Comparison of ENCODE assay signal across 23 mouse cellular contexts in the genomic region with DNA sequence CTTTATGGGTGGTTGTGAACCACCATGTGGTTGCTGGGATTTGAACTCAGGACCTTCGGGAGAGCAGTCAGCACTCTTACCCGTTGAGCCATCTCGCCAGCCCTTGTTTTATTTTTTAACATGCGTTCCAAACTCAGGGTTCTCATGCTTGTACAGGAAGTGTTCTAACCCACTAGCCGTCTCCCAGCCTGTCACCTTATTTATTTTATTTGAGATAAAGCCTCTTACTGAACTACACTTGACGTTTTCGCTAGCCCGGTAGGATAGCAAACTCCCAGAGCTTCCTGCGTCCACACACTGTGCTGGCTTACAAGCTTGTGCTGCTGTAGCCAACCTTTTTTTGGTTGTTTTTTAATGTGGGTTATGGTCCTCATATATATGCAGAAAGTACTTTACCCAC.
"Had no signal": no experiment of that assay in that cellular context is flagged by ENCODE, and none has a peak within 500 bp of the region (broad histone marks: within the 10 kb centered on the region; RNA-seq: fewer than 3 reads in every experiment).

No protein-coding gene starts in this region.

- ATAC-seq: hindbrain, embryonic 16.5 days; inflammation-experienced regulatory T-cells, adult 6 months; intestine, embryonic 15.5 days; intestine, postnatal 0 days had no signal

- H3K27me3 ChIP-seq: heart, embryonic 12.5 days; hindbrain, embryonic 12.5 days; intestine, embryonic 15.5 days; limb, embryonic 12.5 days had no signal

- H3K4me1 ChIP-seq: hindbrain, embryonic 10.5 days; hindbrain, embryonic 12.5 days; limb, embryonic 10.5 days; limb, embryonic 12.5 days had no signal

- H3K4me2 ChIP-seq: heart, embryonic 12.5 days; hindbrain, embryonic 12.5 days; hindbrain, embryonic 14.5 days; intestine, embryonic 15.5 days; limb, embryonic 12.5 days had no signal

- DNase-seq: gastrocnemius, postnatal 10 days; gastrocnemius, postnatal 25 days; heart, adult 18-20 months; heart, postnatal 10 days; heart, postnatal 4 days; kidney, adult 18-20 months; kidney, adult 8-10 months; kidney, postnatal 10 days; kidney, postnatal 25 days; kidney, postnatal 4 days; liver had no signal

- H3K9ac ChIP-seq: heart, embryonic 12.5 days; hindbrain, embryonic 12.5 days; hindbrain, embryonic 14.5 days; intestine, embryonic 15.5 days; limb, embryonic 12.5 days had no signal

- H3K36me3 ChIP-seq: heart, embryonic 10.5 days; heart, embryonic 12.5 days; hindbrain, embryonic 10.5 days; hindbrain, embryonic 12.5 days; intestine, embryonic 15.5 days; limb, embryonic 10.5 days; limb, embryonic 12.5 days had no signal

- H3K4me3 ChIP-seq: heart, embryonic 10.5 days; heart, embryonic 12.5 days; hindbrain, embryonic 10.5 days; hindbrain, embryonic 12.5 days; intestine, embryonic 15.5 days; left cerebral cortex, adult 2 months; limb, embryonic 10.5 days; limb, embryonic 12.5 days had no signal

- H3K27ac ChIP-seq: heart, embryonic 10.5 days; hindbrain, embryonic 10.5 days; hindbrain, embryonic 12.5 days; hindbrain, embryonic 14.5 days; intestine, embryonic 15.5 days; left cerebral cortex, adult 2 months; limb, embryonic 10.5 days; limb, embryonic 12.5 days had no signal

- H3K9me3 ChIP-seq: heart, embryonic 10.5 days; heart, embryonic 12.5 days; hindbrain, embryonic 10.5 days; hindbrain, embryonic 12.5 days; intestine, embryonic 15.5 days; limb, embryonic 10.5 days; limb, embryonic 12.5 days had no signal
